Mouse (Mus musculus) skeletal muscle tissue, adult 2 months (tissue): ENCODE data around the gene Myo1e.
"Not testable (repeated sequence)": the region's sequence is repeated elsewhere in the genome, so short reads cannot be mapped to it uniquely, and the experiment has no call there.

Experiments
- DNase-seq: peaks from one replicate; pipeline ENCODE4 v3.0.0-alpha.2; 2012; ENCODE audit warnings: low read depth, low spot score

Gene Myo1e

GRCm38 (mm10) chr9:70249881-70250681 lies 42.9 kb downstream of the Myo1e start:
- DNase-seq: peak; percentile 61

- no peak for DNase-seq
These were observed 44.4 kb downstream of the Myo1e start for GRCm38 (mm10) chr9:70251441-70251985.

- DNase-seq: no peak
These were observed 45.9 kb downstream of the Myo1e start for GRCm38 (mm10) chr9:70253016-70253415.

- no peak for DNase-seq
These were observed 47.9 kb downstream of the Myo1e start for GRCm38 (mm10) chr9:70255005-70255404.

GRCm38 (mm10) chr9:70256027-70256426 lies 48.9 kb downstream of the Myo1e start:
- not testable (repeated sequence) for DNase-seq

DNA sequence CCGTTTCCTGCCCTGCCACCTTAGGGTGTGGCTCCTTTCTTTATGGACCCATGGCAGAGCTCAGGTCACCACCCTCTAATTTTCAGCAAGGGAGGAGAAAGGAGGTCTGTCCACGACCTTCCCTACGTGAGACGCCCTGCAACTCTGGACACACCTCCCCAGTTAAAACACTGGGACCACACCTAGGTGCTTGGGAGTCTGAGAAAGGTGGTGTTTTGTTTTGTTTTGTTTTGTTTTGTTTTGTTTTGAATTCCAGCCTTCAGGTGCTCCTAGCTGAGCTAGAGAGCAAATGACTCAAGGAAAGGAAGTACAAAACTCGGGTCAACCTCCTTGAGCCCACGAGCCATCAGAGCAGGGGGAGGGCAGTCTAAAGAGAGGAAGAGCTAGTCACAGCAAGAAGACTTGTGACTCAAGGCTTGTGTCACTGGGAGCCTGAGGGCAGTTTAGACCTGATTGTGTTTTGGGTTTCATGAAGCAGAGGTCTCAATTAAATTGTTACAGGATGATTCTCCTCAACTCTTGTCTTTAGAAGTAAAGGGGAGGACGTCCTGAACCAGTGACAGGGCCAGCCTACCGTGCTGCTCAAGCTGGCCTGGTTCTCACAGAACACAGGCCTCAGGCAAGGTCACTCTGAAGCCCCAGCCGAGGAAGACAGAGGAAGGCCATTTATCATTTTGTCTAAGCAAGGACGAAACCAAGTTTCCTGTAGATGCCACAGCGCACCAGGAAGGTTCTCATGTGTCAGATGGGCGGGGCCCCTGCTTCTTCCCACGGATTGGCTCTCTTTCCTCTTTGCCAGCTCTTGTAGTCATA lies 50.3 kb downstream of the Myo1e start:
- no peak for DNase-seq

DNA sequence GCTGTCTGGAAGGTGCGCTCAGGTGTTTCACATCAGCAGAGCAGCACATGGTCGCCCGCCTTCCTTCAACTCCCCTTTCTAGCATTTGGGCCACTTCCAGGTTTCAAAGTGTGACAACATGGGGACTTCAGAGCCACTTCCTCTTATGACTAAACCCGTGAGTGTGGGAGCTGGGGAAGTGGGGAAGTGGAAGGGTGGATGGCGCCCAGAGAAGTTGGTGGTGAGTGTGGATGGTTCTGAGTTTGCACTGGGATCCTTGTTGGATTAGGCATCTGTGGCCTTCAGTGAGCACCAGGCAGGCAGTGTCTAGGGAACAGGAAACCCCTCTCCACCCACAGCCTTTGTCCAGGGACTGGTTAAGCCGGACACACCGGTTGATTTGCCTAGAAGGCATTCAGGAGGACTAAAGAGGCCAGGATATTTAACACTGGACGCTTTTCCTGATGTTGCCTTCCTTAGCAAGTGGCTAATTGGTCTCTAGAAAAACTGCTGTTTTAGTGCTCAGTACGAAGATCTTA lies 53.2 kb downstream of the Myo1e start:
- no peak for DNase-seq

DNA sequence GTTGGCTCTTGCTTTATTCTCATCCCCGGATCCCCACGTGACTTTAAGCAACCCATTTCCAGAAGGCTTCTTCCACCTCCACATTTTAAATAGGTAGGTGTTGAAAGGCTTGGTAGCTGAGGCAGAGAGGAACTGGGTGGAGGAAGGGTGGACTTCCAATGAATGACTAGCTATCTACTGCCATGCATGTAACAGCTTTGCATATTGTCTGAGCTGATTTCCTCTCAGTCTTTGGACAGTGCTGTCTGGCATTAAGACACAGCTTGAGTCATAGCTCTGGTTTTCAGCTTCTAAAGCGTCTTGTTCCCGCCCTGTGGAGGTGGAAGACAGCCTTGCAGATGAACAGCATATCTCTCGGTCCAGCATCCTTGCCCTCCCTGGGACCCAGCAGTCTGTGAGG lies 54.5 kb downstream of the Myo1e start:
- no peak for DNase-seq

- no peak for DNase-seq
These were observed 56.0 kb downstream of the Myo1e start for GRCm38 (mm10) chr9:70263134-70263533.

DNA sequence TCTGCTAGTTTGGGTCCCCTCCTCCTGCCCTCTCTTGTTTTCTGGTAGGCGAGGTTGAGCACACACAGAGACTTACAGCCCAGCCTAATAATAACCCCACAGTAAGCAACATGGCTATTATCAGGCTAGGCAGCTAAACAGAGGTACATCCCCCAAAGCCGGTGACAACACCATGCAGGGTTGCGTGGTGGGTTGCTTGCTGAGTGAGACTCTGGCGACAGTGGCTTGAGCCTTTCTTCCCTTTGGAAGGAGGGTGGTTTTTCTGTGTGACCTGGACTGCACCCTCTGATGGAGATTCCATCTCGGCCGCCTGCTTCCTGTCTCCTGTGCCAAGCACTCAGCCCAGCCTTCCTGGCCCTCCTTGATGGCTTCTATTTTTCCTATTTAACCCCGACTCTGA lies 56.6 kb downstream of the Myo1e start:
- no peak for DNase-seq

GRCm38 (mm10) chr9:70265513-70265912 lies 58.4 kb downstream of the Myo1e start:
- no peak for DNase-seq

GRCm38 (mm10) chr9:70266186-70266585 lies 59.0 kb downstream of the Myo1e start:
- DNase-seq: no peak

GRCm38 (mm10) chr9:70267108-70267507 lies 60.0 kb downstream of the Myo1e start:
- no peak for DNase-seq

- DNase-seq: no peak
These were observed 62.2 kb downstream of the Myo1e start for GRCm38 (mm10) chr9:70269349-70269748.

- no peak for DNase-seq
These were observed 63.3 kb downstream of the Myo1e start for GRCm38 (mm10) chr9:70270468-70270867.

GRCm38 (mm10) chr9:70271137-70271536 lies 64.0 kb downstream of the Myo1e start:
- DNase-seq: no peak

DNA sequence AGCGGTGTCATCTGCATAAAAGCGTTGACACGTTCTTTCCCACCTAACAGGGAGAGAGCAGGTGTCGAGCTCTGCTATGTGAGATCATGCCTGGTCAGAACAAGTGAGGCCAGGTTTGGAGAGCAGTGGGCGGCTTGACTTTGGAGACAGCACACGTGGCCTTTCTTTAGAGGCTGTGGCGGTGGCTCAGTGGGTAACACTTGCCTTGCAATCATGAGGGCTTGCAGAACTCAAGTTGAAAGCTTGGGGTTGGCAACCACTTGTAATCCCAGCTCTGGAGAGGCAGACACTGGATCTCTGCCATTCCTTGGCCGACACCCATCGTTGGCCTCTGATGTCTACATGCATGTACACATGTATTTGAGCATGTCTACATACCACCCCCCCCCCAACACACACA lies 64.5 kb downstream of the Myo1e start:
- DNase-seq: no peak

- no peak for DNase-seq
These were observed 66.9 kb downstream of the Myo1e start for GRCm38 (mm10) chr9:70274071-70274470.

GRCm38 (mm10) chr9:70274476-70274875 lies 67.3 kb downstream of the Myo1e start:
- DNase-seq: no peak

DNA sequence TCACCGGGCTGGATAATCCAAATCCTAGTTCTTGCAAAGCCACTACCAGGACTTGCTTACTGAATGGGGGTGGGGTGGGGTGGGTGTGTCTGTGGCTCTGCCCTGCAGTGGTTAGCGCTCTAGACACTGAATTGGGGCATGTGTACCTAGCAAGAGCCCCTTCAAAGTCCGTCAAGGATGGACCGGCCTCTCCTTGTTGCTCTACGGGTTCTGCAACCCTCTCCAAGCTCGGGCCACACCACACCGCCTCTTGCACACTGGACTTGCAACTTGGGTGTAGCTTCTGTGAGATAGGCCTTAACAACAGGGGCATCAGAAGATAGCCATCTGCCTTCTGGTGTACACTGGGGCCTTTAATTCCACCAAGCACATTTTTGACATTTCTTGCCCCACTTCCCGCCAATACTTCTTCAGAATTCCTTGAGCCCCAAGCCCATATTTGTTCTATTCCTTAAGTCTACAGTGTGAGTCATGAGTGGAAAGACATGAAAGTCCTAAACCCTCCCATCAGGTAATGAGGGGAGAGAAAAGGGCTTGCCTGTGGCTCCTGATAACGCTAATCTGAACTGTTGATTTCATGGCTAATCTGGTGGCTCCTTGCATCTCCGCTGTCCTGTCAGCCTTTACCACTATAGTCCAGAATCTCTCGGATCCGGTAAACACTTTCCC lies 67.9 kb downstream of the Myo1e start:
- no peak for DNase-seq

GRCm38 (mm10) chr9:70277076-70277475 lies 69.9 kb downstream of the Myo1e start:
- DNase-seq: no peak

- DNase-seq: no peak
These were observed 70.4 kb downstream of the Myo1e start for GRCm38 (mm10) chr9:70277529-70277982.
